Mouse (Mus musculus) megakaryocyte, adult 5-6 weeks (primary cell): Measurements from ENCODE around the gene Uspl1. TPM values are rescaled to one million over a fixed set of nuclear protein-coding genes. Genes with fewer than 3 reads are reported as not detected.
A peak's percentile ranks its signal among the peaks of the same experiment; 100 is the strongest.
"Not testable (repeated sequence)": the region's sequence is repeated elsewhere in the genome, so short reads cannot be mapped to it uniquely, and the experiment has no call there.

Experiments used
- ATAC-seq: 2 replicates; pipeline ENCODE4 v1.8.0; 2016; ENCODE audit warnings: mild to moderate bottlenecking, inconsistent platforms; ENCODE audit not compliant: poor library complexity, severe bottlenecking
- total RNA-seq, 2 experiments: library from RNA; stranded (forward) in 1 of 2; stranded (reverse) in 1 of 2; fragments of 153-499, 151-499 nt in 1 of 2; fragments of 221-1000, 200-1000 nt in 1 of 2; gene quantifications; 2 replicates each; pipeline versions ENCODE4 v1.2.3 to v1.2.4; 2015 to 2017

The Uspl1 gene
- total RNA-seq (2015), result 22.5 and 23.7 TPM in 2 replicates
- total RNA-seq (2017), result 21.9 and 23.8 TPM in 2 replicates

DNA sequence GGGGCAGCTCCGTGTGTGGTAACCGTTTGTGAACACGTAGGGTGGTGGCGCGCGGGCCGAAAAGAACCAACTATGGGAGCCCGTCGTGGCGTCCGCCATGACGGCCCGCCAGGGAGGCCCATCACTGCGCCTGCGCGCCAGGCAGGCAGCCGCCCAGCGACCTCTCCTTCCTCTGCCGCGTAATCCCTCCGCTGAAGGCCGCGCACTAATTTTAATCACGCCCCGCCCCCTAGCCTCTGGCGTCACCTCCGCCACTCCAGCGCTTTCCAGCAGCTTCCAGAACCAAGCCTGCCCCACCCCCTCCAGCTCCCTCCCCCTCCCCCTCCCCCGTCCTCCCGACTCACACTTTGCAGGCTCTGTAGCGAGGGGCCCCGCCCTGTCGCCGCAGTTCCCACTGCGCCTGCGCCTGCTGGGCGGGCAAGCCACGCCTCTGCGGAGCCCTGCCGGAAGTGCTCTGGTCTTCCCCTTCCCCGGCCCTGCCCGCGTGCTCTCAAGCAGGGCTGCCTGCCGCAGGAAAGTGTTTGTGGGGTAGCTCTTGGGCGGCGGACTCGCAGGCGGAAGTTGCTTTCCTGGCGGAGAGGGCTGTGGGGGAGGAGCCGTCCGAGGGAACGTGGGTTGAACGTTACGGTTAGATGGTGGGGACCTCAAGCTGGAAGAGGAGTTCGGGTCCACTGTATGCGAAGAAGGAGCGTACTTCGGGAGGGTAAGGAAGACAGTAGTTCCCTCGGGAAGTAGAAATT, at the start of gene Uspl1, which contains the start of gene Hmgb1:
Uspl1 (plus strand) TSS at position 247 of the 740 bp plus-strand sequence.
Hmgb1 (minus strand) TSS at position 386 of the 740 bp plus-strand sequence.
- peak; percentile 83 for ATAC-seq

DNA sequence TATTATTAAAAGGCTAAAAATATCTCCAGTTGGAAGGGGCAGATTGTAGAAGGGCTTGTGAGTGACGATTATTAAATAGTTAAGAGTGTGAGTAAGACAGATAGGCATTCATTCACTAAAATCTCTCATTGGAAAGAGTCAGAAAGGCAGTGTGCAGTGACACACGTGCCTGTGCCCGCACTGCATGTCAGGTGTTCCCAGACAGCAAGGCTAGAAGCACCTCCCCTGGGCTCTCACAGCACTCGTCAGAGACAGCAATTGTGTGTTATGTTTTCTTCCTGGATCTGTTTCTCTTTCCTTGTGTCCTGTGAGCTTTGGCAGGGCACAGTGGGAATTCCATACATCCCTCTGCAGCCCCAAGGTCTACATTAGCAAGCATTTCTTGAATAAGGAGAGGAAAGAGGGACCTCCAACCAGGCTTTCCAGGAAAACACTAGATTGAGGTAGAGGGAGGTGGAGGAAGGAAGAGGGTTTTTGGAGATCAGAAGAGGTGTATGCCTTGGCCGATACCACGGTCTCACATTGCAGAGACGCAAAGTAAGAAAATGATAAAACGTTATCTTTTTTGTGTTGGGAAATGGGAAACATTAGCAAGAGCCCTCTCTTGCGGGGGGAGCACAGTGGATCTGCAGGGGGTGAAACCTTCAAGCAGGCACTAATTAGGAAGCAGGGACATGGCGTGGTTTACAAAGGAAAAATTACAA, 49.2 kb upstream of the Uspl1 start:
- ATAC-seq, result no peak

DNA sequence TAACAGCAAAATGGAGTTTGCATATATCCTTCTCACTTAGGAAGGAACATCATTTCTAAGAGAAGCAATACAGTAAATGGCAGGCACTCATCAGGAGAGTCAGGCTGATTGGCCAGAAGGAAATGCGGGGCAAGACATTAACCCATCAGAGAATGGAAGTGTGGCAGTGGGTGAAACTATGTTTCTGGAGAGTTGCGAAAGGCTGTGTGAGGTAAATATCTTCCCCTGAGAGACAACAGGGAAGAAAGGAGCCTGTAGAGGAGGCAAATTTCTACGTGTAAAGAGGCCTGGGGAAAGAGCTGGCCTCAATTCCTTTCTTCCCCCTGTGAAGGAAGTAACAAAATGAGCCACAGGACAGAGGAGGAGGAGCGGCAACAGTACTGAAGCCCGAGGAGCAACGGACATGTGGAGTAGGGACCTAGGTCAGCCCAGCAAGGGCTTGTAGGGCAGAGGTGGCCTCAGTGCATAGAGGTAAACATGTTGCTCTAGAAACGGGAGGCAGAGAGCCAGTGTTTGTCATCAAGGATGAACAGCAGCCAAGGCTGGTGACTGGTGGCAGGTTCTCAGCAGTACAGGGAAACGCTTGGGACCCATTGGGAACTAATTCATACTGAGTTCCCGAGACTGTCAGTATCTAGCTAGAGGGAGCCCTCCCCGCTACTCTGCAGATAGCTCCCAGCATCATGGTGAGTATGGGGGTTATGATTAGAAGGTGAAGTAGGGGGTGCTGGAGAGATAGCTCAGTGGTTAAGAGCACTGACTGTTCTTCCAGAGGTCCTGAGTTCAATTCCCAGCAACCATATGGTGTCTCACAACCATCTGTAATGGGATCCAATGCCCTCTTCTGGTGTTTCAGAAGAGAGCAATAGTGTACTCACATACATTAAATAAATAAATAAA, 48.4 kb upstream of the Uspl1 start:
- ATAC-seq, result peak; percentile 21; the same call in 1 of the 2 replicates

DNA sequence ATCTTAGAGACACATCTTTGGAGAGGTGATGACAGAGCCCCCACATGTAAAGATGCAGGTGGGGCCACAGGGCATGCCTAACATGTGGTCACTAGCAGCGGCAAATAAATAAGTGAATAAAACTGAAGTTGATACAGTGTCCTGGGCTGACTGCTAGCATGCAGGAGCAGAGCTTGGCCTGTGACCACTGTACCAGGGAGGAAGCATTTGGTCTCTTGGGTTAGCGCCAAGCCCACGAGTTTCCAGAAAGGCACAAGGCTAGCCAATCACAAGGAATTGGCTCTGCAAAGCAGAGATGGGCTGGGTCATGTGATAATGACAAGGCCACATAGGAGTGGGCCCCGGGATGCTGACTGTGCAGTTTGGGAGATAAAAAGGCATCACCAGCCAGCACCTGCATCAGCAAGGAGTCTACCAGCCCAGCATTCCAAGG, 47.2 kb upstream of the Uspl1 start:
- peak; percentile 45; the same call in 1 of the 2 replicates for ATAC-seq

GRCm38 (mm10) chr5:149137447-149137846, 46.7 kb upstream of the Uspl1 start:
- no peak for ATAC-seq

GRCm38 (mm10) chr5:149138087-149138486, 46.1 kb upstream of the Uspl1 start:
- ATAC-seq, result not testable (repeated sequence)

DNA sequence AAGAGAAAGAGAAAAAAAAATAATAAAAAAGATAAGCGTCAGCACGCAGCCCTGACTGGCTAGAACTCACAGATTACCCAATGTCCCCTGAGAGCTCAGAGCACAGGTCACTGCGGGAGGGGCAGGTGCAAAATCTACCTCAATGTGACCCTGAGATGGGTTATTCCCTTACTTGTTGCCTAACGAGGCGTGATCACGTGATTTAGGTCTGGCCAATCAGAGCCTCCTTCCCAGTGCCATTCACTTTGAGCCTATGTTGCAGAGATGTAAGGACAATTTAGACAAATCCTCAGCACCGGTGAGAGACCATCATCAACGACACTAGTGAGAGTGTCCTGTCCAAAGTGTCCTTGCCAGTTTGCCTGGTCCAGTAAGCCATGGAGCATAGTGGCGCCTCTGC, 43.8 kb upstream of the Uspl1 start:
- no peak for ATAC-seq

- not testable (repeated sequence) for ATAC-seq
Measured at GRCm38 (mm10) chr5:149141155-149141554, 43.0 kb upstream of the Uspl1 start.

GRCm38 (mm10) chr5:149143766-149144375, 40.3 kb upstream of the Uspl1 start:
- no peak for ATAC-seq

GRCm38 (mm10) chr5:149146691-149147090, 37.5 kb upstream of the Uspl1 start:
- 0 out of 2 replicates have a peak, but pooled peaks have one; percentile 21 for ATAC-seq

GRCm38 (mm10) chr5:149147386-149148000, 36.7 kb upstream of the Uspl1 start:
- no peak for ATAC-seq

GRCm38 (mm10) chr5:149150882-149151281, 33.3 kb upstream of the Uspl1 start:
- no peak for ATAC-seq

DNA sequence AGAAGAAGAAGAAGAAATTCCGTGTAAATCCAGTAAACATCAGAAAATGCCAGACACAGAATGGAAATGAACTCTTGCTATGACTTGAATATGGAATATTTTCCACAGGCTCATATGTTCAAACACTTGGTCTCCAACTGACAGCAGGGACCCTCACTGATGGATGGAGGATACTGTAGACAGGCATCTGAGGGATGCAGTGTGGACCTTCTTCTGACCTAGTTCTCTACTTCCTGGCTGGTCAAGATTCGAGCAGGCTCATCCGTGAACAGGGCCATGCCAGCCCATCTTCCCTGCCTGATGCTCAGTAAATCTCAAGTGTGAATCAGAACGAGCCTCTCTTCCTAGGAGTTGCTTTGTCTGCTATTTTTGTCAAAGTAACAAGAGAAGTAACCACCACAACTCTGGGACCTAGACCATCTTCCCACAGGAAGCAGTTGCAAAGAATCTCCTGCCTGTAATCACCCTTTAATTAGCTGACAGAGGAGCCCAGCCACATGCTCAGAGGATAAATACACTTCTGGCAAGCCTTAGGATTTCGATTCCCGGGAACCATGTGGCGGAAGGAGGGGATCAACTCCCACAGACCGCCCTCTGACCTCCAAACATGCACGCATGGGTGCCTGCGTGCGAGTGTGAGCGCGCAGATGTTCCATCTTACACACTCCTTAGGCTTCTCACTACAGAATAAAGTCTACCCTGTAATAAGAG, 31.9 kb upstream of the Uspl1 start:
- no peak for ATAC-seq

- no peak for ATAC-seq
Measured at GRCm38 (mm10) chr5:149152774-149153155, 31.4 kb upstream of the Uspl1 start.

- no peak for ATAC-seq
Measured at GRCm38 (mm10) chr5:149156886-149157563, 27.1 kb upstream of the Uspl1 start.

DNA sequence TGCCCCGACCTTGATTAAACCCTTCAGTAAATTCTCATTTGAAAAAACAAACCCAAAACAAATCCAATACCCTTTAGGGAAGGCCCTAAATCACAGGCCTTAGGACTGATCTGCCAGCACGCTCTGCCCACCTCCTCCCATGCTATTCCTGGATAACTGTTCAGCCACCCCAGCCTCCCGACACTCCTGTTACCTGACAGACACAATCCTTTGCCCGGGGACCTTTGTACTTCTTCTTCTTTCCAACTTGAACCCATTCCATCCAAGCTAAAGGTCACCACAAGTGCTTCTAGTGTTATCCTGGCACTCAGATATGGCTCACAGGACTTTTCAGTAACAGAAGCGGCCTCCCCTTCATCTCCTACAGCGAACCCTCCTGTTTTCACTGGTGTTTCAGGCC, 25.1 kb upstream of the Uspl1 start:
- ATAC-seq, result no peak

GRCm38 (mm10) chr5:149160469-149160868, 23.7 kb upstream of the Uspl1 start:
- no peak for ATAC-seq

DNA sequence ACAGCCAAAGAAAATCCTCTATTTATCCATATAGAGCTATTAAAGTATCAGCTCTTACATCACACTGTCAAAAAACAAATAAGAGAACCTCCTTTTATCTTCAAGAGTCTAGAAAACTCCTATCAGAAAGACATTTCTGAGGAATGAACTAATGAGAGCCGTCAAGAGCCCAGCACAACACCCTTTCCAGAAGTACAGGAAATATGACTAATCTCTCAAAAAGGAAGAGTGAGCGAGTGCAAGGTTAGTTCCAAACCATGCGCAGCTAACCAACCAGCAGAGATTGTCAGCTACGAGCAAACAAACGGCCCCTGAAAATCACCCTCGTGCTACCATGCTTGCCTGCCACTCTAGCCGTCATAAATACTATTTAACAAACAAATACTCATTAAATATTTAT, 21.3 kb upstream of the Uspl1 start:
- no peak for ATAC-seq

DNA sequence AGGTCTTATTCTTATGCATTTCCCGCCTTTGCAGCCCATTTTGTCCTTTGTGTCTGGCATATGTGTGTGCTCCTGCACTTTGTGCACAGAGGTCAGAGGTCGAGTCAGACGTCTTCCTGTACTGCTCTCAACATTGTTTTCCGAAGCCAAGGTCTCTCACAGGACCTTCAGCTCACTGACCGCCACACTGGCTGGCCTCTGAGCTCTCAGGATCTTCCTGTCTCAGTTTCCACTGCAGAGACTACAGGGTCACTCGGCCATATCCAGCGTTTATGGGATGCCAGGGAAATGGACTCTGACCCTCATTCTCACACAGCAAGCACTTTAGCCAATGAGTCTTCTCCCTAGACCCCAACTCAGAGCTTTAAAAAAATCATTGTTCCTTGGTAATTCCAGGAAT, 19.3 kb upstream of the Uspl1 start:
- no peak for ATAC-seq
